Mouse (Mus musculus): ENCODE results near the gene Zbtb25.

The Zbtb25 gene

GRCm38 (mm10) chr12:76299361-76299906 lies 70.0 kb downstream of the Zbtb25 start:
- no peak for DNase-seq (ENCODE audit: inconsistent age in 2 of 2, low spot score in 1 of 2)

- DNase-seq (ENCODE audit: inconsistent age in 2 of 2, low spot score in 1 of 2) = no peak
Observed at GRCm38 (mm10) chr12:76297830-76298229, 71.6 kb downstream of the Zbtb25 start.

All from adrenal gland, adult (tissue).